Mouse (Mus musculus): ENCODE measurements around the gene Exosc6.
"Not testable (repeated sequence)": the region's sequence is repeated elsewhere in the genome, so short reads cannot be mapped to it uniquely, and the experiment has no call there.

The Exosc6 gene

GRCm38 (mm10) chr8:111056158-111056663 is at the start of gene Exosc6:
Gene Exosc6, plus strand, starts transcription at chr8:111056339.
- peak; percentile 93 for DNase-seq

GRCm38 (mm10) chr8:111010230-111010991 is 45.7 kb upstream of the Exosc6 start:
- DNase-seq, result peak; percentile 28

- DNase-seq, result not testable (repeated sequence)
These were observed 29.5 kb upstream of the Exosc6 start for GRCm38 (mm10) chr8:111026609-111027008.

- peak; percentile 94 for DNase-seq
These were observed 28.7 kb upstream of the Exosc6 start for GRCm38 (mm10) chr8:111027391-111027937.

GRCm38 (mm10) chr8:111029589-111029988 is 26.6 kb upstream of the Exosc6 start:
- DNase-seq, result no peak

- no peak for DNase-seq
These were observed 26.1 kb upstream of the Exosc6 start for GRCm38 (mm10) chr8:111030045-111030444.

- DNase-seq, result no peak
These were observed 24.6 kb upstream of the Exosc6 start, which contains the start of gene Ddx19b for GRCm38 (mm10) chr8:111031572-111031971. Gene Ddx19b, minus strand, starts transcription at chr8:111031751.

- DNase-seq, result no peak
These were observed 23.2 kb upstream of the Exosc6 start, which contains the start of gene Aars for GRCm38 (mm10) chr8:111032916-111033315. Gene Aars, plus strand, starts transcription at chr8:111033144.

- peak; percentile 100 for DNase-seq
These were observed 22.5 kb upstream of the Exosc6 start for GRCm38 (mm10) chr8:111033482-111034215.

- DNase-seq, result peak; percentile 36
These were observed 21.9 kb upstream of the Exosc6 start for GRCm38 (mm10) chr8:111034276-111034675.

- no peak for DNase-seq
These were observed 19.5 kb upstream of the Exosc6 start for GRCm38 (mm10) chr8:111036591-111036990.

- DNase-seq, result no peak
These were observed 13.6 kb upstream of the Exosc6 start for GRCm38 (mm10) chr8:111042546-111042945.

GRCm38 (mm10) chr8:111044003-111044734 is 12.0 kb upstream of the Exosc6 start:
- DNase-seq, result peak; percentile 7

- peak; percentile 39 for DNase-seq
These were observed 7.4 kb upstream of the Exosc6 start for GRCm38 (mm10) chr8:111048694-111049093.

- DNase-seq, result no peak
These were observed 7.0 kb upstream of the Exosc6 start for GRCm38 (mm10) chr8:111049106-111049505.

- DNase-seq, result no peak
These were observed 2.2 kb upstream of the Exosc6 start for GRCm38 (mm10) chr8:111053827-111054518.

GRCm38 (mm10) chr8:111055031-111055634 is 1.0 kb upstream of the Exosc6 start:
- no peak for DNase-seq

GRCm38 (mm10) chr8:111055661-111056060 is 478 bp upstream of the Exosc6 start:
- no peak for DNase-seq

- peak; percentile 23 for DNase-seq
These were observed 653 bp downstream of the Exosc6 start for GRCm38 (mm10) chr8:111056691-111057293.

- DNase-seq, result no peak
These were observed 2.9 kb downstream of the Exosc6 start for GRCm38 (mm10) chr8:111058946-111059572.

- peak; percentile 2 for DNase-seq
These were observed 5.5 kb downstream of the Exosc6 start for GRCm38 (mm10) chr8:111061688-111062071.
